Mouse (Mus musculus): ENCODE measurements at regions not wholly inside any gene's neighbourhood (a gene's known extent, or its start where the extent isn't known, plus 50 kb on each side); places are given as distances from the start of the nearest gene placed in this dataset.

DNA sequence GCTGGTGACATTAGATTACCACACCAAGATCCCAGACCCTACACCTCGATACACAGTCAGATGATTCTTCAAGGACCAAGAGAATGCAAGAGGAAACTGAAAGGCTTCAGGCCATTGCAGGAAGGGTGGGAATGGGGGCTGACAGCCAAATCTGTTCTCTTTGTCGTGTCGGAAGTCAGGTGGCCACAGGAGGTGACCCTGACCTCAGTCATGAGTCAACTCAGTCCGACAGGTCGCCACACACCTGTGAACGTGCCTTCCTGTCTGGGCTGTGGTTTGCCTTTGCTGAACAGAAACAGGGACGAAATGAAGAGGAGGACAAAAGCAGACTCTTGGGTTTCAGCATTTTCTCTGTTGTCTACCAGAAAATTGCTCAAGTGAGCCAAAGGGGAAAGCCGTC, 318.3 kb upstream of the Gm26657 start:
- dilution Hi-C loops (cut with MboI; ENCODE audit: extremely low pct_ligation_motif_present, extremely low pct_unique_long_range_greater_than_20kb, low sequenced_read_pairs) (no loop called here), in situ Hi-C loops (cut with MboI; ENCODE audit: low pct_ligation_motif_present, low pct_unique_long_range_greater_than_20kb, low sequenced_read_pairs) (no loop called here)
- H3K27ac ChIP-seq (ENCODE audit: insufficient read depth, low read depth), result no peak overlapping the region
- H3K4me3 ChIP-seq (replicated peaks in 1 of 3; ENCODE audit: low read depth in 2 of 3, low read length in 2 of 3, poor library complexity in 1 of 3), result no peak overlapping the region
- H3K36me3 ChIP-seq (replicated peaks in 1 of 2; ENCODE audit: control insufficient read depth in 1 of 2, insufficient read depth in 1 of 2, low read length in 1 of 2), result no peaks in the 10 kb centered on the region
- no peaks in the 10 kb centered on the region for H3K79me2 ChIP-seq (replicated peaks; ENCODE audit: control insufficient read depth, extremely low read depth, insufficient read depth, poor library complexity, severe bottlenecking)
- TF ChIP-seq EP300 (IDR thresholded peaks at IDR 0.05; ENCODE audit: low read length) (peak; percentile 45; the same call in 1 of the 2 replicates), ZKSCAN1 (IDR thresholded peaks at IDR 0.05; ENCODE audit: borderline replicate concordance, low read depth, low read length) (no peak), SIN3A (IDR thresholded peaks at IDR 0.05; ENCODE audit: low read length) (no peak), ETS1 (conservative IDR thresholded peaks at IDR 0.05; ENCODE audit: low read depth, low read length) (peak; percentile 44), POLR2A (IDR thresholded peaks at IDR 0.05; ENCODE audit: low read depth, low read length) (no peak), BHLHE40 (IDR thresholded peaks at IDR 0.05; ENCODE audit: low read depth, low read length) (peak; percentile 87), GABPA (IDR thresholded peaks at IDR 0.05; ENCODE audit: insufficient replicate concordance, low read depth, low read length) (no peak)
- DNase-seq (ENCODE audit: extremely low read depth), result peak; percentile 19
- no peaks in the 10 kb centered on the region for H3K27me3 ChIP-seq (replicated peaks)
- peaks cover 0 to 6% of the 10 kb centered on the region in 2 experiments; a peak in 2 of 4 replicates for H3K4me1 ChIP-seq (ENCODE audit: control insufficient read depth in 1 of 2, insufficient read depth in 2 of 2)
- H3K9me3 ChIP-seq (replicated peaks; ENCODE audit: low read length), result no peaks in the 10 kb centered on the region
- H3K9ac ChIP-seq (ENCODE audit: insufficient read depth, low read depth), result no peak overlapping the region
- H3K4me2 ChIP-seq (ENCODE audit: insufficient read depth, low read depth, poor library complexity, severe bottlenecking), result no peak overlapping the region

DNA sequence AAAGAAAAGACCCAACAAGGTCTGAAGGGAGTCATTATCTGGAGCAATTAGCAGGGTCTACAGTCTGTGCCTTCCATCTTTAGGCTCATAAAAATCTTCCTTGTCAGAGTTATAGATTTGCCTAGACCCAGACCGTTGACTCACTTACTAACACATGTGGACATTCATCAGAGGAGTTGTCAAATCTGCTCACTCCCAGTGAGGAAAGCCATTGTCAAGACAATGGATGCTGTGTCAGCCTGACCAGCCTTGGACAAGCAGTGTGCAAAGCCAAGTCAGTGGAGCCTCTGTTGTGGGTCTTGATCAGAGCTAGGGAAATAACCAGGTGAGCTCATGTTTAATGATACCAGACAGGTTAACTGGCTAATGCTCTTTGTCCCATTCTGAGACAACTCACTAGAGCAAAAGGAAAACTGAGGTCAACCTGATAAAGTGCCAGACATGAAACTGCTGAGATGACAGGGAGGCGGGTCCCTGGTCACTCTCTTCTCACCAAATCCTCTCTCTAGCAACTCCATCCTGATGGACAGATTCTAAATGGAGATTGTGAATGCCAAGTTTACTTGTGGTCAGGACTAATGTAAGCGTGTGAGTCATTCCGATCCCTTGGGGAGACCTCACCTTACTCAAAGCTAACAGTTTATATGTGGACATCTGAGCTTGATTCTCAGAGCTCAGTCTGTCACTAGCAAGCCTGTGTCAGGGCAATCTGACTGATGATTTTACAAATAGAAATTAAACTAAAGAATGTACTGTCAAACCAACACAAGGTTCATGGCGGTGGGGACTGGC, 320.6 kb upstream of the Gm26657 start:
- dilution Hi-C loops (cut with MboI; ENCODE audit: extremely low pct_ligation_motif_present, extremely low pct_unique_long_range_greater_than_20kb, low sequenced_read_pairs) (no loop called here), in situ Hi-C loops (cut with MboI; ENCODE audit: low pct_ligation_motif_present, low pct_unique_long_range_greater_than_20kb, low sequenced_read_pairs) (no loop called here)
- peaks cover 0 to 6% of the 10 kb centered on the region in 2 experiments; a peak in 2 of 4 replicates for H3K4me1 ChIP-seq (ENCODE audit: control insufficient read depth in 1 of 2, insufficient read depth in 2 of 2)
- no peaks in the 10 kb centered on the region for H3K79me2 ChIP-seq (replicated peaks; ENCODE audit: control insufficient read depth, extremely low read depth, insufficient read depth, poor library complexity, severe bottlenecking)
- no peak overlapping the region for H3K9ac ChIP-seq (ENCODE audit: insufficient read depth, low read depth)
- H3K9me3 ChIP-seq (replicated peaks; ENCODE audit: low read length), result no peaks in the 10 kb centered on the region
- no peaks in the 10 kb centered on the region for H3K27me3 ChIP-seq (replicated peaks)
- H3K4me2 ChIP-seq (ENCODE audit: insufficient read depth, low read depth, poor library complexity, severe bottlenecking), result no peak overlapping the region
- no peak overlapping the region for H3K4me3 ChIP-seq (replicated peaks in 1 of 3; ENCODE audit: low read depth in 2 of 3, low read length in 2 of 3, poor library complexity in 1 of 3)
- no peak for DNase-seq (ENCODE audit: extremely low read depth)
- TF ChIP-seq CHD2 (IDR thresholded peaks at IDR 0.05; ENCODE audit: low read length), result no peak
- no peak for TF ChIP-seq MYC (IDR thresholded peaks at IDR 0.05; ENCODE audit: low read depth, low read length)
- TF ChIP-seq USF1 (IDR thresholded peaks at IDR 0.05; ENCODE audit: low read depth, low read length), result no peak
- TF ChIP-seq E2F4 (IDR thresholded peaks at IDR 0.05; ENCODE audit: insufficient replicate concordance, low read depth, low read length), result no peak
- no peak for TF ChIP-seq RAD21 (IDR thresholded peaks at IDR 0.05; ENCODE audit: low read depth, low read length)
- no peak for TF ChIP-seq HCFC1 (IDR thresholded peaks at IDR 0.05; ENCODE audit: low read depth, low read length)
- no peak for TF ChIP-seq USF2 (conservative IDR thresholded peaks at IDR 0.05; ENCODE audit: low read depth, low read length)
- TF ChIP-seq BHLHE40 (IDR thresholded peaks at IDR 0.05; ENCODE audit: low read depth, low read length), result no peak
- no peak for TF ChIP-seq NELFE (IDR thresholded peaks at IDR 0.05; ENCODE audit: low read depth, low read length)
- TF ChIP-seq MEF2A (IDR thresholded peaks at IDR 0.05; ENCODE audit: borderline replicate concordance, low read depth, low read length), result no peak
- TF ChIP-seq ZMIZ1 (IDR thresholded peaks at IDR 0.05; ENCODE audit: low read depth, low read length), result no peak
- no peak for TF ChIP-seq TCF12 (IDR thresholded peaks at IDR 0.05; ENCODE audit: low read depth, low read length)
- no peak for TF ChIP-seq NRF1 (IDR thresholded peaks at IDR 0.05; ENCODE audit: low read depth, low read length)
- TF ChIP-seq PAX5 (IDR thresholded peaks at IDR 0.05; ENCODE audit: low read length), result no peak
- TF ChIP-seq CTCF (conservative IDR thresholded peaks at IDR 0.05 in 1 of 2, IDR thresholded peaks at IDR 0.05 in 1 of 2; ENCODE audit: low read depth in 2 of 2, low read length in 2 of 2), result no peak
- no peak for TF ChIP-seq MXI1 (IDR thresholded peaks at IDR 0.05; ENCODE audit: low read depth, low read length)
- no peaks in the 10 kb centered on the region for H3K36me3 ChIP-seq (replicated peaks in 1 of 2; ENCODE audit: control insufficient read depth in 1 of 2, insufficient read depth in 1 of 2, low read length in 1 of 2)
- H3K27ac ChIP-seq (ENCODE audit: insufficient read depth, low read depth), result no peak overlapping the region

Data from CH12.LX (cell line).